Comparison of ENCODE assay signal across 8 mouse cellular contexts in genomic region chr8:120276891-120277426, GRCm38 (mm10). TPM values are rescaled to one million over a fixed set of nuclear protein-coding genes. Genes with fewer than 3 reads are reported as not detected.
DNase-seq lines count a peak whose midpoint lies in the region; ATAC-seq lines count a peak whose summit lies in the region.

No protein-coding gene starts in this region.

- peak; percentile 3; the same call in 1 of the 2 replicates for ATAC-seq in heart, embryonic 12.5 days (ENCODE audit: insufficient number of reproducible peaks, low FRiP score)
- ATAC-seq in megakaryocyte-erythroid progenitor cell, adult 5-6 weeks (replicated peaks; ENCODE audit: low FRiP score, low TSS enrichment, poor library complexity, severe bottlenecking) = 0 out of 2 replicates have a peak, but pooled peaks have one; percentile 6
- no peak for ATAC-seq in cerebellum, adult (ENCODE audit: insufficient number of reproducible peaks, low FRiP score, low TSS enrichment)

- DNase-seq in kidney, adult 9 months = peak; percentile 39
- DNase-seq in kidney, adult 11 months = no peak
- DNase-seq in kidney, postnatal 36 days = peak; percentile 49 to 66
- no peak for DNase-seq in layer of hippocampus, postnatal 14 days (ENCODE audit: low spot score in 2 of 2)

- peak overlapping the region; percentile 74 for H3K9ac ChIP-seq in heart, embryonic 12.5 days

- H3K4me1 ChIP-seq in brown adipose tissue, adult 24 weeks (ENCODE audit: control insufficient read depth, insufficient read depth, insufficient read length, low read length) = peaks cover 12% of the 10 kb centered on the region
- peaks cover 69% of the 10 kb centered on the region for H3K4me1 ChIP-seq in heart, embryonic 12.5 days (replicated peaks)

- WGBS in heart, embryonic 12.5 days = 9% methylated on average over 16 of the region's 16 CpGs

- no peaks in the 10 kb centered on the region for H3K36me3 ChIP-seq in heart, embryonic 12.5 days

- no peaks in the 10 kb centered on the region for H3K9me3 ChIP-seq in heart, embryonic 12.5 days (replicated peaks)

- H3K4me3 ChIP-seq in brown adipose tissue, adult 24 weeks (ENCODE audit: insufficient read depth, low read depth, low read length) = peak overlapping the region; percentile 45
- peak overlapping the region; percentile 44 for H3K4me3 ChIP-seq in heart, embryonic 12.5 days

- peak overlapping the region; percentile 86 for H3K4me2 ChIP-seq in heart, embryonic 12.5 days

- peak overlapping the region; percentile 77 for H3K27ac ChIP-seq in brown adipose tissue, adult 24 weeks (replicated peaks; ENCODE audit: low read depth, low read length)
- H3K27ac ChIP-seq in heart, embryonic 12.5 days (ENCODE audit: poor library complexity, severe bottlenecking) = peak overlapping the region; percentile 86

- no peaks in the 10 kb centered on the region for H3K27me3 ChIP-seq in heart, embryonic 12.5 days (replicated peaks)

RNA-seq across cellular contexts. Expression of gene Gse1, which starts 48.7 kb away (rescaled TPM):
- polyA plus RNA-seq in brown adipose tissue, adult 24 weeks (2012; ENCODE audit: insufficient read depth, insufficient read length, missing spikeins) = 8.0 and 9.9 TPM in 2 replicates
- 14.0 and 15.3 TPM in 2 replicates for polyA plus RNA-seq in heart, embryonic 12.5 days (2016; fragmentation: Nextera tagmentation; extraction: Ambion mirVana)
- 80.6 and 84.3 TPM in 2 replicates for total RNA-seq in megakaryocyte-erythroid progenitor cell, adult 5-6 weeks (2014; fragmentation: Nextera tagmentation)
- 21.8 and 27.2 TPM in 2 replicates for total RNA-seq in megakaryocyte-erythroid progenitor cell, adult 5-6 weeks (2017)
- total RNA-seq in layer of hippocampus, postnatal 14 days (2021) = 100 to 1,000 TPM in 1 of 2 experiments, 10 to 100 TPM in 1; 94.0 to 107 TPM

Comparison
In these comparisons a context has a peak if more than half of its experiments do, and no peak if none do; other contexts are left out.
1. DNase-seq: peak in kidney, adult 9 months (single experiment) and kidney, postnatal 36 days (2 of 2); none in kidney, adult 11 months (single experiment) and layer of hippocampus, postnatal 14 days (0 of 2).